Mouse (Mus musculus): ENCODE measurements around the gene Gm42878.

DNA sequence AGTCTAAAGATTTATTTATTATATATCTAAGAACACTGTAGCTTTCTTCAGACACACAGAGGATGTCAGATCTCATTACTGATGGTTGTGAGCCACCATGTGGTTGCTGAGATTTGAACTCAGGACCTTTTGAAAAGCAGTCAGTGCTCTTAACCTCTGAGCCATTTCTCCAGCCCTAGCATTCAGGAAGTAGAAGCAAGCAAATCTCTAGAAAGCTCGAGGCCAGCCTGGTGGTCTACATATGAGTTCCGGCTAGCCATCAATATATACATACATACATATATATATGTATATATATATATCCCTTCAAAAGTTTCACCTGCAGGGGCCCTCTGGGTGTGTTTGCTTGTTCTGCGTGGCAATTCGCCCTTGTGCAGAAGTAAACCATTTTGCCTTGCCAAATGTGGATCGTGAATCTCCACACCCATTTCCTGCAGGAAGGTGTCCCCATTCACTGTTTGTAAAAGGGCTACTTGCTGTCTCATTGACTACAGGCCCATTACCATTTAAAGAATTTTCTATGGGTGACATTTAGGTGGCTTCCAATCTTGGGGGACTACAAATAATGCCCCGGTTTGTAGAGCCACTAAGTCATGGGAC, 49.5 kb upstream of the Gm42878 start:
- TF ChIP-seq TCF12 (IDR thresholded peaks at IDR 0.05; ENCODE audit: low read depth, low read length) (no peak), CTCF (conservative IDR thresholded peaks at IDR 0.05 in 1 of 2, IDR thresholded peaks at IDR 0.05 in 1 of 2; ENCODE audit: low read depth in 2 of 2, low read length in 2 of 2) (no peak), EP300 (IDR thresholded peaks at IDR 0.05; ENCODE audit: low read length) (no peak), MYC (IDR thresholded peaks at IDR 0.05; ENCODE audit: low read depth, low read length) (no peak), E2F4 (IDR thresholded peaks at IDR 0.05; ENCODE audit: insufficient replicate concordance, low read depth, low read length) (no peak), POLR2A (IDR thresholded peaks at IDR 0.05; ENCODE audit: low read depth, low read length) (no peak), JUND (conservative IDR thresholded peaks at IDR 0.05; ENCODE audit: low read depth, low read length) (no peak), KAT2A (IDR thresholded peaks at IDR 0.05; ENCODE audit: insufficient replicate concordance, low read length) (no peak), POLR2AphosphoS2 (IDR thresholded peaks at IDR 0.05; ENCODE audit: low read depth, low read length) (no peak), CHD1 (IDR thresholded peaks at IDR 0.05; ENCODE audit: low read depth, low read length) (no peak), MAFK (IDR thresholded peaks at IDR 0.05; ENCODE audit: insufficient replicate concordance, low read length) (no peak)
